21 mouse cellular contexts compared by ENCODE assay signal in the genomic region with DNA sequence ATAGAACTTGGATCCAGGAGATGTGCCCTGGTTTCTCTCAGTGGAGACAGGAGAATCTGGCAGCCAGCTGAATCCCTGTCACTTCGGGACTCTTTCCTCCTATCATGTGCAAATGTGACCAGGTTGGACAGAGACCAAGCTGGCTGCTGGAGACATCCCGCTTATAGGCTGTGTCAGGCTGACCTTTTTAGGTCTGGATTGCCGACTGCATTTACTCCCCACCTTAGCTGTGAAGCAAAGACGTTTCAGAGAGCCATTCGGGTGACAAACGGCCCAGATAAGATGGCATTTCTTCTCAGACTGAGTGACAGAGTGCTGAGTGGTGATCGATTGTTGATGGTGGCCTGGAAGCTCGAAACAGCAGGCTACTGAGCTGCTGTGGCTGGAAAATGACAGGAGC.
A peak's percentile ranks its signal among the peaks of the same experiment; 100 is the strongest.
DNase-seq lines count a peak whose midpoint lies in the region; ATAC-seq and TF ChIP-seq lines count a peak whose summit lies in the region.
"Had no signal": no experiment of that assay in that cellular context is flagged by ENCODE, and none has a peak within 500 bp of the region (broad histone marks: within the 10 kb centered on the region; RNA-seq: fewer than 3 reads in every experiment).

No protein-coding gene starts in this region.

- H3K27ac ChIP-seq in heart, embryonic 11.5 days (ENCODE audit: low read depth, low read length): 0 out of 2 replicates have a peak overlapping the region, but pooled peaks have one; percentile 16
- no peak overlapping the region for H3K27ac ChIP-seq in midbrain, postnatal 0 days (ENCODE audit: low read depth, low read length)
- H3K27ac ChIP-seq: embryonic facial prominence, embryonic 10.5 days; hindbrain, embryonic 13.5 days; limb, embryonic 10.5 days had no signal

- H3K36me3 ChIP-seq in heart, embryonic 11.5 days (ENCODE audit: control insufficient read depth, insufficient read depth, low read length): no peaks in the 10 kb centered on the region
- no peaks in the 10 kb centered on the region for H3K36me3 ChIP-seq in midbrain, postnatal 0 days (ENCODE audit: insufficient read depth, low read length)
- H3K36me3 ChIP-seq: embryonic facial prominence, embryonic 10.5 days; hindbrain, embryonic 13.5 days; limb, embryonic 10.5 days had no signal

- 0 out of 2 replicates have a peak overlapping the region, but pooled peaks have one; percentile 35 for H3K4me2 ChIP-seq in heart, embryonic 11.5 days
- no peak overlapping the region for H3K4me2 ChIP-seq in midbrain, postnatal 0 days (ENCODE audit: low read depth, low read length, poor library complexity, severe bottlenecking)
- H3K4me2 ChIP-seq: hindbrain, embryonic 13.5 days had no signal

- no peak overlapping the region for H3K4me3 ChIP-seq in heart, embryonic 11.5 days (ENCODE audit: low read depth, low read length)
- H3K4me3 ChIP-seq in midbrain, postnatal 0 days (ENCODE audit: low read depth, low read length): no peak overlapping the region
- H3K4me3 ChIP-seq: embryonic facial prominence, embryonic 10.5 days; hindbrain, embryonic 13.5 days; limb, embryonic 10.5 days had no signal

- H3K9me3 ChIP-seq in heart, embryonic 11.5 days (replicated peaks; ENCODE audit: control insufficient read depth, low read length): no peaks in the 10 kb centered on the region
- H3K9me3 ChIP-seq in midbrain, postnatal 0 days (ENCODE audit: low read length): no peaks in the 10 kb centered on the region
- H3K9me3 ChIP-seq: embryonic facial prominence, embryonic 10.5 days; hindbrain, embryonic 13.5 days; limb, embryonic 10.5 days had no signal

- 11% methylated on average over 8 of the region's 8 CpGs for WGBS in heart, embryonic 11.5 days (ENCODE audit: insufficient replicate concordance)
- 65% methylated on average over 8 of the region's 8 CpGs for WGBS in midbrain, postnatal 0 days

- no peaks in the 10 kb centered on the region for H3K27me3 ChIP-seq in heart, embryonic 11.5 days (ENCODE audit: control insufficient read depth, insufficient read depth, low read length)
- H3K27me3 ChIP-seq in midbrain, postnatal 0 days (ENCODE audit: insufficient read depth, low read length): no peaks in the 10 kb centered on the region
- H3K27me3 ChIP-seq: hindbrain, embryonic 13.5 days; Patski had no signal

- peak; percentile 61 to 65 for DNase-seq in cerebellum, postnatal 14 days
- peak; percentile 27 for DNase-seq in brain, adult 2 months (ENCODE audit: low read depth, low spot score)
- peak; percentile 62 to 82 for DNase-seq in heart, postnatal 10 days
- no peak for DNase-seq in midbrain, postnatal 0 days (ENCODE audit: low spot score)
- no peak for DNase-seq in kidney, adult 11 months
- DNase-seq: adrenal gland, postnatal 10 days; cerebellum, adult 11 months; gastrocnemius, postnatal 25 days; kidney, adult 8-10 months; kidney, postnatal 14 days; liver, postnatal 0 days; lung, postnatal 10 days; thymus, postnatal 14 days had no signal

- TF ChIP-seq CTCF in midbrain, postnatal 0 days (IDR thresholded peaks at IDR 0.05): no peak

- intact Hi-C loops in heart, postnatal 10 days (cut with DNase I): no loop called here

- ATAC-seq in cerebellum, adult (ENCODE audit: insufficient number of reproducible peaks, low FRiP score, low TSS enrichment): no peak
- ATAC-seq in heart, embryonic 11.5 days (replicated peaks; ENCODE audit: insufficient number of reproducible peaks, low FRiP score, low TSS enrichment): no peak
- no peak for ATAC-seq in midbrain, postnatal 0 days (ENCODE audit: low FRiP score)
- ATAC-seq: CD4-positive, CD25-positive, alpha-beta regulatory T cell, adult 4 months; inflammation-experienced regulatory T-cells, adult 6 months; liver, postnatal 0 days; Patski had no signal

- no peak overlapping the region for H3K9ac ChIP-seq in heart, embryonic 11.5 days (ENCODE audit: low read depth, low read length)
- H3K9ac ChIP-seq in midbrain, postnatal 0 days (replicated peaks; ENCODE audit: low read length, poor library complexity, severe bottlenecking): no peak overlapping the region
- H3K9ac ChIP-seq: hindbrain, embryonic 13.5 days; liver, postnatal 0 days had no signal

- H3K4me1 ChIP-seq in heart, embryonic 11.5 days (ENCODE audit: control insufficient read depth, insufficient read depth, low read length): no peaks in the 10 kb centered on the region; the same call in 1 of the 2 replicates
- no peaks in the 10 kb centered on the region for H3K4me1 ChIP-seq in midbrain, postnatal 0 days (ENCODE audit: insufficient read depth, low read length)
- H3K4me1 ChIP-seq: hindbrain, embryonic 13.5 days had no signal

Comparison
In these comparisons a context has a peak if more than half of its experiments do, and no peak if none do; other contexts are left out.
1. DNase-seq: peak in cerebellum, postnatal 14 days (2 of 2), brain, adult 2 months (single experiment) and heart, postnatal 10 days (2 of 2); none in midbrain, postnatal 0 days (single experiment) and kidney, adult 11 months (single experiment).